Comparison of ENCODE assay signal across 26 mouse cellular contexts in the genomic region with DNA sequence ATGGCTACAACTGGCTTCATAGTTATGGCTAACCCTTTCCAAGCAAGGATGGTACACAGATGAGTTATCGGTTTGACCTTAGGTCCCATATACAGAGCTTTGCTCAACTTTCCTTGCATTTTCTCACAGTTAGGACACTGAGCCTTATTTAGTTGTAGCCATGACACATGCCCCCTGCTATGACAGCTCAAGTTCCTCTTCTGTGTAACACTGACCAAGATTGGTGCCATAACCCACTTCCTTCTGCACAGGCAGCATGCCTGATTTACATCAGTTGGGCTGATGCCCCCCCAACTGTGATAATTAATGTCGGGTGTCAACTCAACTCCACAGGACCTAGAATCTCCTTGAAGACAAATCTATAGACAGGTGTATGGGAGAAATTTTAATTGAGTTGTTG.
DNase-seq lines count a peak whose midpoint lies in the region; ATAC-seq and TF ChIP-seq lines count a peak whose summit lies in the region.
"Had no signal": no experiment of that assay in that cellular context is flagged by ENCODE, and none has a peak within 500 bp of the region (broad histone marks: within the 10 kb centered on the region; RNA-seq: fewer than 3 reads in every experiment).

No protein-coding gene starts in this region.

- no peaks in the 10 kb centered on the region for H3K9me3 ChIP-seq in forebrain, embryonic 10.5 days
- no peaks in the 10 kb centered on the region for H3K9me3 ChIP-seq in forebrain, postnatal 0 days (ENCODE audit: low read length)
- H3K9me3 ChIP-seq in intestine, embryonic 15.5 days = no peaks in the 10 kb centered on the region
- no peaks in the 10 kb centered on the region for H3K9me3 ChIP-seq in intestine, embryonic 16.5 days (ENCODE audit: control insufficient read depth, low read length)
- H3K9me3 ChIP-seq: embryonic facial prominence, embryonic 10.5 days; embryonic facial prominence, embryonic 12.5 days; forebrain, embryonic 12.5 days; G1E had no signal

- H3K36me3 ChIP-seq in forebrain, embryonic 10.5 days (replicated peaks) = no peaks in the 10 kb centered on the region
- no peaks in the 10 kb centered on the region for H3K36me3 ChIP-seq in forebrain, postnatal 0 days (ENCODE audit: insufficient read depth)
- H3K36me3 ChIP-seq in intestine, embryonic 15.5 days = no peaks in the 10 kb centered on the region
- H3K36me3 ChIP-seq in intestine, embryonic 16.5 days (ENCODE audit: control insufficient read depth, insufficient read depth, low read length) = no peaks in the 10 kb centered on the region
- H3K36me3 ChIP-seq: embryonic facial prominence, embryonic 10.5 days; embryonic facial prominence, embryonic 12.5 days; forebrain, embryonic 12.5 days; G1E had no signal

- H3K4me1 ChIP-seq in forebrain, embryonic 10.5 days = peaks cover 16% of the 10 kb centered on the region
- H3K4me1 ChIP-seq in forebrain, postnatal 0 days (ENCODE audit: insufficient read depth) = peaks cover 4% of the 10 kb centered on the region; the same call in 1 of the 2 replicates
- no peaks in the 10 kb centered on the region for H3K4me1 ChIP-seq in intestine, embryonic 15.5 days (replicated peaks)
- no peaks in the 10 kb centered on the region for H3K4me1 ChIP-seq in intestine, embryonic 16.5 days (ENCODE audit: control insufficient read depth, insufficient read depth, low read length)

- no peak overlapping the region for H3K9ac ChIP-seq in forebrain, postnatal 0 days
- H3K9ac ChIP-seq in intestine, embryonic 15.5 days = no peak overlapping the region
- H3K9ac ChIP-seq in intestine, embryonic 16.5 days (ENCODE audit: low read depth, low read length) = no peak overlapping the region
- H3K9ac ChIP-seq: embryonic facial prominence, embryonic 12.5 days; forebrain, embryonic 12.5 days had no signal

- DNase-seq in forebrain, embryonic 10.5 days (ENCODE audit: extremely low spot score, low spot score) = no peak
- DNase-seq in forebrain, postnatal 0 days = no peak
- DNase-seq in 416B (ENCODE audit: low read depth) = peak; percentile 12
- no peak for DNase-seq in adrenal gland, adult 8-10 months
- DNase-seq: adrenal gland, postnatal 10 days; adrenal gland, postnatal 25 days; B cell, adult 2 months; cerebellum, adult 11-12 months; cerebellum, adult 2 months; cerebellum, adult 9-10 months; cerebellum, postnatal 14 days; cerebellum, postnatal 36 days had no signal

- peak overlapping the region; percentile 56; the same call in 1 of the 2 replicates for H3K27ac ChIP-seq in forebrain, embryonic 10.5 days
- no peak overlapping the region for H3K27ac ChIP-seq in forebrain, postnatal 0 days (ENCODE audit: low read depth, low read length)
- H3K27ac ChIP-seq in intestine, embryonic 15.5 days = no peak overlapping the region
- no peak overlapping the region for H3K27ac ChIP-seq in intestine, embryonic 16.5 days (ENCODE audit: low read length)
- H3K27ac ChIP-seq: embryonic facial prominence, embryonic 10.5 days; forebrain, embryonic 12.5 days had no signal

- H3K4me2 ChIP-seq in forebrain, postnatal 0 days (ENCODE audit: low read depth) = no peak overlapping the region
- no peak overlapping the region for H3K4me2 ChIP-seq in intestine, embryonic 15.5 days (replicated peaks)
- no peak overlapping the region for H3K4me2 ChIP-seq in intestine, embryonic 16.5 days (ENCODE audit: low read depth, low read length)
- H3K4me2 ChIP-seq: embryonic facial prominence, embryonic 12.5 days; forebrain, embryonic 12.5 days had no signal

- no peak overlapping the region for H3K4me3 ChIP-seq in forebrain, embryonic 10.5 days
- H3K4me3 ChIP-seq in forebrain, postnatal 0 days (ENCODE audit: low read depth, low read length) = no peak overlapping the region
- no peak overlapping the region for H3K4me3 ChIP-seq in intestine, embryonic 15.5 days (replicated peaks)
- H3K4me3 ChIP-seq in intestine, embryonic 16.5 days (ENCODE audit: low read length) = no peak overlapping the region
- H3K4me3 ChIP-seq: embryonic facial prominence, embryonic 10.5 days; embryonic facial prominence, embryonic 12.5 days; forebrain, embryonic 12.5 days had no signal

- ATAC-seq in forebrain, postnatal 0 days = no peak
- 0 out of 2 replicates have a peak, but pooled peaks have one; percentile 50 for ATAC-seq in common myeloid progenitor, adult 5-6 weeks (replicated peaks; ENCODE audit: low read depth, poor library complexity, severe bottlenecking)
- peak; percentile 58 to 86; a peak in 3 of 4 replicates for ATAC-seq in hematopoietic stem cell, adult 5-6 weeks (replicated peaks in 1 of 2; ENCODE audit: insufficient read depth in 1 of 2, low FRiP score in 2 of 2, low TSS enrichment in 1 of 2, low read depth in 1 of 2, poor library complexity in 2 of 2, severe bottlenecking in 2 of 2)
- no peak for ATAC-seq in intestine, embryonic 15.5 days
- ATAC-seq in intestine, embryonic 16.5 days = no peak
- ATAC-seq: activated CD4-positive, CD25-positive, alpha-beta regulatory T cell, adult 4 months; CD4-positive, CD25-positive, alpha-beta regulatory T cell, adult 4 months; forebrain, embryonic 14.5 days; forebrain, embryonic 16.5 days; Patski had no signal

- no peaks in the 10 kb centered on the region for H3K27me3 ChIP-seq in forebrain, embryonic 10.5 days (ENCODE audit: poor library complexity, severe bottlenecking)
- no peaks in the 10 kb centered on the region for H3K27me3 ChIP-seq in forebrain, postnatal 0 days (ENCODE audit: insufficient read depth, low read length)
- no peaks in the 10 kb centered on the region for H3K27me3 ChIP-seq in intestine, embryonic 15.5 days (replicated peaks)
- H3K27me3 ChIP-seq in intestine, embryonic 16.5 days (replicated peaks; ENCODE audit: control insufficient read depth, insufficient read depth, low read length) = no peaks in the 10 kb centered on the region
- H3K27me3 ChIP-seq: CH12.LX; embryonic facial prominence, embryonic 12.5 days; forebrain, embryonic 12.5 days had no signal

- TF ChIP-seq CTCF in forebrain, postnatal 0 days (IDR thresholded peaks at IDR 0.05; ENCODE audit: low read depth) = no peak

- WGBS in forebrain, embryonic 10.5 days = 86% methylated on average over 2 of the region's 2 CpGs
- 91% methylated on average over 2 of the region's 2 CpGs for WGBS in forebrain, postnatal 0 days
- 91% methylated on average over 2 of the region's 2 CpGs for WGBS in intestine, embryonic 15.5 days
- WGBS in intestine, embryonic 16.5 days = 95% methylated on average over 2 of the region's 2 CpGs

Comparison
In these comparisons a context has a peak if more than half of its experiments do, and no peak if none do; other contexts are left out.
1. ATAC-seq: peak in common myeloid progenitor, adult 5-6 weeks (single experiment) and hematopoietic stem cell, adult 5-6 weeks (2 of 2); none in forebrain, postnatal 0 days (single experiment), intestine, embryonic 15.5 days (single experiment) and intestine, embryonic 16.5 days (single experiment).